Mouse (Mus musculus): ENCODE data around the gene Stk16.

DNA sequence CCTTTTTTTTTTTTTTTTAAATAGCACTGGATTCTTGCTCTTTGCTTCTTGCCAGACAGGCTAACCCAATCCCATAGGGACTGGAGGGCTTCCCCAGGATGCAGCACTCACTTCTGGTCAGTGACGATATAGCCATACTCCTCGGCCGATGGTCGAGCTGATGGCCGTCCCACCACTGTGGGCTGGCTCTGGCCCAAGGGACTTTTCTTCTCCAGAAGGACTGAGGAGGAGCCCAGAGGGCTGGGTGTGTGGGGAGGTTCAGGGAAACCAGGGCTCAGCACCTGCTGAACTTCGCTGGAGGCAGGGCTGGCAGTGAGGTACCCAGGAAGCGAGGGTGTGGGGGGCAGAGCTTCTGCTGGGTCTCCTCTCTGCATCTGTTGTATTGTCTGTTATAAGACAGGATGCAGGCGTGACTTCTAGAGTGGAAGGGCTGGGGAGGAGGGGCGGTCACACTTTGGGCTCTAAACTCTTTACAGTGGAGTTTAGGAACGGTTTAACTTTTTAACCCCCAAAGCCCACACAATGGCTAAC, 44.9 kb downstream of the Stk16 start:
- TF ChIP-seq CTCF (IDR thresholded peaks at IDR 0.05; ENCODE audit: insufficient read depth, low read length): no peak
- TF ChIP-seq POLR2A (IDR thresholded peaks at IDR 0.05; ENCODE audit: borderline replicate concordance, extremely low read depth, low read depth, low read length): no peak
